Mouse (Mus musculus): ENCODE results near the gene Sympk. TPM values are rescaled to one million over a fixed set of nuclear protein-coding genes. Genes with fewer than 3 reads are reported as not detected.

The Sympk gene
- total and polyA plus RNA-seq, 2 experiments from 2014 or later, result 16.7 to 68.8 TPM

DNA sequence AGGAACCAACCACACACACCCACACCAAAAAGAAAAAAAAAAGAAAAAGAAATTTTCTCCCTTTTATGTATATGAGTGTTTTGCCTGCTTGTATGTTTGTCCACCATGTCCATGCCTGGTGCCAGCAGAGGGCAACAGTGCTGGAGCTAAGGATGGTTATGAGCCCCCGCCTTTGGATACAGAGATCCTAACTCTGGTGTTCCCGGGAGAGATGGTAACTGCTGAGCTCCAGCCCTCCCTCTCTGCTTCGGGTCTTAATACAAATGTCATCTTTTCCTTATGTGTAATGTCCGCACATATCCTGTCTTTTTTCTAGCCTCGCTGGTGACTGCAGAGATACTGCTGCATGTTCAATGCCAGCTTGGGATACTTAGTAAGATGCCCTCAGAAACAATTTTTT lies 34.2 kb upstream of the Sympk start:
- TF ChIP-seq EP300 (IDR thresholded peaks at IDR 0.05; ENCODE audit: low read depth) (no peak), CTCF (IDR thresholded peaks at IDR 0.05; ENCODE audit: low read depth) (no peak)
- Histone ChIP-seq H3K9ac (replicated peaks; ENCODE audit: low read depth, low read length) (no peak overlapping the region), H3K27me3 (ENCODE audit: control insufficient read depth, insufficient read depth, low read length) (peaks cover 19% of the 10 kb centered on the region; the same call in 1 of the 2 replicates), H3K36me3 (replicated peaks; ENCODE audit: control insufficient read depth, insufficient read depth, low read length) (0 out of 2 replicates have a peak, but pooled peaks cover under 1% of the 10 kb centered on the region), H3K27ac (ENCODE audit: low read depth) (no peak overlapping the region), H3K4me2 (ENCODE audit: low read depth, low read length) (peak overlapping the region; percentile 89; the same call in 1 of the 2 replicates), H3K4me1 (ENCODE audit: control insufficient read depth, insufficient read depth) (peaks cover 5% of the 10 kb centered on the region), H3K9me3 (replicated peaks; ENCODE audit: control insufficient read depth, low read length) (no peaks in the 10 kb centered on the region), H3K4me3 (ENCODE audit: low read depth, low read length) (0 out of 2 replicates have a peak overlapping the region, but pooled peaks have one; percentile 56)
- no peak for DNase-seq (ENCODE audit: low spot score)
- WGBS, result 17% methylated on average over 5 of the region's 5 CpGs
- ATAC-seq (ENCODE audit: insufficient read depth, low read depth), result no peak

- Histone ChIP-seq H3K27ac (ENCODE audit: low read depth) (no peak within 1 kb of the TSS), H3K9ac (replicated peaks; ENCODE audit: low read depth, low read length) (peak within 1 kb of the TSS; percentile 10; the same call in 1 of the 2 replicates), H3K4me2 (ENCODE audit: low read depth, low read length) (peak within 1 kb of the TSS; percentile 89), H3K9me3 (replicated peaks; ENCODE audit: control insufficient read depth, low read length) (no peaks in the 10 kb centered on the region), H3K4me1 (ENCODE audit: control insufficient read depth, insufficient read depth) (peaks cover 5% of the 10 kb centered on the region), H3K4me3 (ENCODE audit: low read depth, low read length) (peak within 1 kb of the TSS; percentile 56), H3K36me3 (replicated peaks; ENCODE audit: control insufficient read depth, insufficient read depth, low read length) (0 out of 2 replicates have a peak, but pooled peaks cover 4% of the 10 kb centered on the region), H3K27me3 (ENCODE audit: control insufficient read depth, insufficient read depth, low read length) (peaks cover 19% of the 10 kb centered on the region; the same call in 1 of the 2 replicates)
- WGBS, result under 1% methylated on average over 37 of the region's 37 CpGs
- peak; percentile 100 for DNase-seq (ENCODE audit: low spot score)
- no peak for TF ChIP-seq CTCF (IDR thresholded peaks at IDR 0.05; ENCODE audit: low read depth)
- no peak for TF ChIP-seq EP300 (IDR thresholded peaks at IDR 0.05; ENCODE audit: low read depth)
- ATAC-seq (ENCODE audit: insufficient read depth, low read depth), result peak; percentile 96
Measured at GRCm38 (mm10) chr7:18990601-18991295, 33.4 kb upstream of the Sympk start, which contains the start of gene Mypop. TSS of gene Mypop (plus strand) at chr7:18991245.

GRCm38 (mm10) chr7:18991660-18992293 lies 32.4 kb upstream of the Sympk start:
- no peak for TF ChIP-seq EP300 (IDR thresholded peaks at IDR 0.05; ENCODE audit: low read depth)
- no peak for TF ChIP-seq CTCF (IDR thresholded peaks at IDR 0.05; ENCODE audit: low read depth)
- Histone ChIP-seq H3K4me1 (ENCODE audit: control insufficient read depth, insufficient read depth) (peaks cover 5% of the 10 kb centered on the region), H3K4me3 (ENCODE audit: low read depth, low read length) (peak overlapping the region; percentile 56), H3K36me3 (replicated peaks; ENCODE audit: control insufficient read depth, insufficient read depth, low read length) (0 out of 2 replicates have a peak, but pooled peaks cover 12% of the 10 kb centered on the region), H3K9ac (replicated peaks; ENCODE audit: low read depth, low read length) (peak overlapping the region; percentile 10; the same call in 1 of the 2 replicates), H3K9me3 (replicated peaks; ENCODE audit: control insufficient read depth, low read length) (no peaks in the 10 kb centered on the region), H3K27ac (ENCODE audit: low read depth) (no peak overlapping the region), H3K4me2 (ENCODE audit: low read depth, low read length) (peak overlapping the region; percentile 89), H3K27me3 (ENCODE audit: control insufficient read depth, insufficient read depth, low read length) (peaks cover 19% of the 10 kb centered on the region; the same call in 1 of the 2 replicates)
- no peak for ATAC-seq (ENCODE audit: insufficient read depth, low read depth)
- WGBS, result under 1% methylated on average over 59 of the region's 59 CpGs
- no peak for DNase-seq (ENCODE audit: low spot score)

- Histone ChIP-seq H3K4me1 (ENCODE audit: control insufficient read depth, insufficient read depth) (peaks cover 5% of the 10 kb centered on the region), H3K4me3 (ENCODE audit: low read depth, low read length) (peak overlapping the region; percentile 56), H3K9me3 (replicated peaks; ENCODE audit: control insufficient read depth, low read length) (no peaks in the 10 kb centered on the region), H3K27ac (ENCODE audit: low read depth) (no peak overlapping the region), H3K4me2 (ENCODE audit: low read depth, low read length) (peak overlapping the region; percentile 89), H3K27me3 (ENCODE audit: control insufficient read depth, insufficient read depth, low read length) (peaks cover 19% of the 10 kb centered on the region; the same call in 1 of the 2 replicates), H3K36me3 (replicated peaks; ENCODE audit: control insufficient read depth, insufficient read depth, low read length) (0 out of 2 replicates have a peak, but pooled peaks cover 12% of the 10 kb centered on the region), H3K9ac (replicated peaks; ENCODE audit: low read depth, low read length) (peak overlapping the region; percentile 10; the same call in 1 of the 2 replicates)
- no peak for DNase-seq (ENCODE audit: low spot score)
- TF ChIP-seq EP300 (IDR thresholded peaks at IDR 0.05; ENCODE audit: low read depth) (no peak), CTCF (IDR thresholded peaks at IDR 0.05; ENCODE audit: low read depth) (no peak)
- no peak for ATAC-seq (ENCODE audit: insufficient read depth, low read depth)
- WGBS, result 4% methylated on average over 30 of the region's 31 CpGs
Measured at GRCm38 (mm10) chr7:18992294-18992675, 31.9 kb upstream of the Sympk start.

- Histone ChIP-seq H3K27me3 (ENCODE audit: control insufficient read depth, insufficient read depth, low read length) (peaks cover 19% of the 10 kb centered on the region; the same call in 1 of the 2 replicates), H3K4me1 (ENCODE audit: control insufficient read depth, insufficient read depth) (peaks cover 5% of the 10 kb centered on the region), H3K4me2 (ENCODE audit: low read depth, low read length) (no peak overlapping the region), H3K27ac (ENCODE audit: low read depth) (no peak overlapping the region), H3K9ac (replicated peaks; ENCODE audit: low read depth, low read length) (no peak overlapping the region), H3K4me3 (ENCODE audit: low read depth, low read length) (no peak overlapping the region), H3K36me3 (replicated peaks; ENCODE audit: control insufficient read depth, insufficient read depth, low read length) (0 out of 2 replicates have a peak, but pooled peaks cover 12% of the 10 kb centered on the region), H3K9me3 (replicated peaks; ENCODE audit: control insufficient read depth, low read length) (no peaks in the 10 kb centered on the region)
- DNase-seq (ENCODE audit: low spot score) (no peak), ATAC-seq (ENCODE audit: insufficient read depth, low read depth) (no peak)
- no peak for TF ChIP-seq CTCF (IDR thresholded peaks at IDR 0.05; ENCODE audit: low read depth)
- TF ChIP-seq EP300 (IDR thresholded peaks at IDR 0.05; ENCODE audit: low read depth), result no peak
- 93% methylated on average over 5 of the region's 5 CpGs for WGBS
Measured at GRCm38 (mm10) chr7:18993036-18993435, 31.1 kb upstream of the Sympk start.

Measured in heart, postnatal 0 days (tissue).